In the genomic region with DNA sequence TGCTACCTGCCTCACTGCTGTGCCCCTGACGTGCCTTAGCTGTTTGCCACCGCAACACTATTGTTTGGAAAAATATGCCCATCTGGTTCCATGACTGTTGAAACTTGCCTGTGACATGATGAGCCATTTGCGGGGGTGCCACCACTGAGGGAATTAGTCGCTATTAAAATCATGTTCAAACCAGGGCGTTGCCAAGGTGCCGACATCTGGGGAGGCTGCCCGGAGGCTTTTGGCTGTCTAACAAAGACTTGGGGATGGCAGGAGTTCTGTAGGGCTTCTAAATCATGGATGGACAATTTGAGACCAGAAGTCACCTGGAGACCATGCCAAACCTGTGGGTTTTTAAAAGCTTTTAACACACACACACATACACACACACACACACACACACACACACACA, we compare ENCODE assay signal across 17 mouse cellular contexts.
"Had no signal": no experiment of that assay in that cellular context is flagged by ENCODE, and none has a peak within 500 bp of the region (broad histone marks: within the 10 kb centered on the region; RNA-seq: fewer than 3 reads in every experiment).

No protein-coding gene starts in this region.

- H3K4me2 ChIP-seq: limb, embryonic 12.5 days; liver, embryonic 13.5 days; lung, embryonic 15.5 days; midbrain, embryonic 11.5 days; midbrain, embryonic 15.5 days; neural tube, embryonic 13.5 days had no signal

- H3K4me3 ChIP-seq: limb, embryonic 12.5 days; liver, embryonic 13.5 days; lung, embryonic 15.5 days; megakaryocyte, embryonic 14.5 days; midbrain, embryonic 15.5 days; neural tube, embryonic 13.5 days had no signal

- DNase-seq: kidney, adult 8-10 months; kidney, postnatal 25 days; liver; liver, embryonic 13.5 days; liver, postnatal 0 days; lung, postnatal 14 days; right cerebral cortex, postnatal 14 days; thymus, postnatal 14 days had no signal

- H3K36me3 ChIP-seq: limb, embryonic 12.5 days; liver, embryonic 13.5 days; lung, embryonic 15.5 days; midbrain, embryonic 15.5 days; neural tube, embryonic 13.5 days had no signal

- H3K27me3 ChIP-seq: limb, embryonic 12.5 days; liver, embryonic 13.5 days; lung, embryonic 15.5 days; megakaryocyte, embryonic 14.5 days; midbrain, embryonic 15.5 days; neural tube, embryonic 13.5 days had no signal

- ATAC-seq: inflammation-experienced regulatory T-cells, adult 6 months; intestine, postnatal 0 days; liver, postnatal 0 days; midbrain, embryonic 15.5 days had no signal

- H3K9ac ChIP-seq: limb, embryonic 12.5 days; liver, embryonic 13.5 days; liver, postnatal 0 days; lung, embryonic 15.5 days; midbrain, embryonic 15.5 days; neural tube, embryonic 13.5 days had no signal

- H3K4me1 ChIP-seq: liver, embryonic 13.5 days; megakaryocyte, embryonic 14.5 days; midbrain, embryonic 15.5 days had no signal

- H3K27ac ChIP-seq: limb, embryonic 12.5 days; liver, embryonic 13.5 days; lung, embryonic 15.5 days; macrophage; midbrain, embryonic 15.5 days; neural tube, embryonic 13.5 days had no signal

- H3K9me3 ChIP-seq: limb, embryonic 12.5 days; liver, embryonic 13.5 days; lung, embryonic 15.5 days; midbrain, embryonic 15.5 days; neural tube, embryonic 13.5 days had no signal
